Comparison of ENCODE assay signal across 8 mouse cellular contexts in the genomic region with DNA sequence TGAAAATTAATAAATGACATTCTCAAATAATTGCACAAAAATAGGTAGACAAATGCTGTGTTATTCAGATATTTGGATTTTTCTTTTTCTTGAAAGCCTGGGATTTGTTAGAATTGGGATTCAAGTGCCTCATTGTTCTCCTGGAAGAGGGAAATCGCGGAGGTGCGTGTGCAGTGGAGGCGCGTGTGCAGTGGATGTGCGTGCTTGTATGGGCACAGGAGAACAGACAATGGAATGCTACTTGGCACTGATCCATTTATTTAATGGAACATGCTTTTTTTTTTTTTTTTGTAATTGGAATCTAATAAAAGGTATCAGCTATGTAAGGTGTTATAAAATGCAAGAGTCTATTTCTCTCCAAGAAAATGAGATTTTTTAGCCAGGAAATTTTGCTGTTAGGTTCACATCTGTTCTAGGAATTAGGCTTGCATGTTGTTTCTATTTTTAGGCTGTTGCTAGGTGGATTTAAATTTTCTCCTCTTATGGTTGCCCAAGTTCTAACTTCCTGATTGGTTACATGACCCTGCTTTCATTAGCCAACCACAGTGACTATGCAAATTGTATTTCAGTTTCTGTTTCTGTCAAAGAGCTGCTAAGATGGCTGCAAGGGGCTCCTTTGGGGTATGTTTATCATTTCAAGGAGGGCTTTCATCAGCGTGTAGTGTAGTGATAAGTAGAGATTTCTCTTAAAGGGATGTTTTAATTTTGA. TPM values are rescaled to one million over a fixed set of nuclear protein-coding genes. Genes with fewer than 3 reads are reported as not detected.
DNase-seq lines count a peak whose midpoint lies in the region; ATAC-seq lines count a peak whose summit lies in the region.

No protein-coding gene starts in this region.

- H3K4me2 ChIP-seq in embryonic facial prominence, embryonic 15.5 days (replicated peaks): no peak overlapping the region
- 0 out of 2 replicates have a peak overlapping the region, but pooled peaks have one; percentile 13 for H3K4me2 ChIP-seq in midbrain, embryonic 14.5 days (ENCODE audit: low read length)

- H3K9ac ChIP-seq in embryonic facial prominence, embryonic 15.5 days: no peak overlapping the region
- no peak overlapping the region for H3K9ac ChIP-seq in midbrain, embryonic 14.5 days (replicated peaks; ENCODE audit: low read length)

- 46% methylated on average over 7 of the region's 7 CpGs for WGBS in embryonic facial prominence, embryonic 15.5 days
- 39% methylated on average over 7 of the region's 7 CpGs for WGBS in midbrain, embryonic 14.5 days

- no peak for ATAC-seq in embryonic facial prominence, embryonic 15.5 days (ENCODE audit: insufficient number of reproducible peaks, low FRiP score, low TSS enrichment, low read depth)
- peak; percentile 43; the same call in 1 of the 2 replicates for ATAC-seq in midbrain, embryonic 14.5 days (ENCODE audit: low FRiP score, low TSS enrichment)

- peak; percentile 40 for DNase-seq in embryo, embryonic 10.5 days (ENCODE audit: low spot score)
- DNase-seq in embryo, embryonic 9.5 days (ENCODE audit: extremely low spot score): no peak
- DNase-seq in CD4-positive helper T cell, adult 2 months (ENCODE audit: low read depth, low spot score): peak; percentile 71
- peak; percentile 79 for DNase-seq in induced T-regulatory cell, adult 2 months (ENCODE audit: low read depth)
- DNase-seq in midbrain, embryonic 14.5 days: peak; percentile 78
- no peak for DNase-seq in left cerebral cortex, postnatal 36 days (ENCODE audit: low spot score in 2 of 2)
- DNase-seq in ovary, postnatal 36 days (ENCODE audit: low spot score): no peak

- intact Hi-C loops in left cerebral cortex, postnatal 36 days (cut with DNase I): no loop called here

- no peaks in the 10 kb centered on the region for H3K27me3 ChIP-seq in embryonic facial prominence, embryonic 15.5 days
- no peaks in the 10 kb centered on the region for H3K27me3 ChIP-seq in midbrain, embryonic 14.5 days (ENCODE audit: control insufficient read depth, insufficient read depth, low read length)

- H3K4me1 ChIP-seq in embryonic facial prominence, embryonic 15.5 days: peaks cover 14% of the 10 kb centered on the region
- peaks cover 19% of the 10 kb centered on the region for H3K4me1 ChIP-seq in midbrain, embryonic 14.5 days (ENCODE audit: control insufficient read depth, insufficient read depth, low read length)

- no peak overlapping the region for H3K4me3 ChIP-seq in embryonic facial prominence, embryonic 15.5 days (replicated peaks)
- no peak overlapping the region for H3K4me3 ChIP-seq in midbrain, embryonic 14.5 days (replicated peaks; ENCODE audit: low read depth, low read length)

- H3K27ac ChIP-seq in embryonic facial prominence, embryonic 15.5 days (replicated peaks): peak overlapping the region; percentile 63
- peak overlapping the region; percentile 81 for H3K27ac ChIP-seq in midbrain, embryonic 14.5 days (replicated peaks; ENCODE audit: low read depth, low read length)

- H3K36me3 ChIP-seq in embryonic facial prominence, embryonic 15.5 days: no peaks in the 10 kb centered on the region
- no peaks in the 10 kb centered on the region for H3K36me3 ChIP-seq in midbrain, embryonic 14.5 days (ENCODE audit: control insufficient read depth, insufficient read depth, low read length)

- no peaks in the 10 kb centered on the region for H3K9me3 ChIP-seq in embryonic facial prominence, embryonic 15.5 days (replicated peaks)
- no peaks in the 10 kb centered on the region for H3K9me3 ChIP-seq in midbrain, embryonic 14.5 days (ENCODE audit: control insufficient read depth, low read length)

RNA-seq across cellular contexts. Expression of gene Atf7ip, which starts 44.8 kb away (rescaled TPM):
- 35.5 and 37.5 TPM in 2 replicates for polyA plus RNA-seq in embryonic facial prominence, embryonic 15.5 days (2015; fragmentation: Nextera tagmentation; extraction: Ambion mirVana)
- 49.8 and 57.9 TPM in 2 replicates for polyA plus RNA-seq in midbrain, embryonic 14.5 days (2014; fragmentation: Nextera tagmentation; extraction: Ambion mirVana)
- total RNA-seq in left cerebral cortex, postnatal 36 days (2021): 100 to 1,000 TPM; 102 to 125 TPM

Comparison
In these comparisons a context has a peak if more than half of its experiments do, and no peak if none do; other contexts are left out.
1. DNase-seq: peak in embryo, embryonic 10.5 days (single experiment), CD4-positive helper T cell, adult 2 months (single experiment), induced T-regulatory cell, adult 2 months (single experiment) and midbrain, embryonic 14.5 days (single experiment); none in embryo, embryonic 9.5 days (single experiment), left cerebral cortex, postnatal 36 days (0 of 2) and ovary, postnatal 36 days (single experiment).